Mouse (Mus musculus) CD4-positive, CD25-positive, alpha-beta regulatory T cell, adult 2 months (primary cell): Measurements from ENCODE around the gene C87436.

Experiments used
- DNase-seq: peaks from one replicate; pipeline ENCODE4 v3.0.0-alpha.2; 2012; ENCODE audit warnings: low read depth, low spot score

The C87436 gene

DNA sequence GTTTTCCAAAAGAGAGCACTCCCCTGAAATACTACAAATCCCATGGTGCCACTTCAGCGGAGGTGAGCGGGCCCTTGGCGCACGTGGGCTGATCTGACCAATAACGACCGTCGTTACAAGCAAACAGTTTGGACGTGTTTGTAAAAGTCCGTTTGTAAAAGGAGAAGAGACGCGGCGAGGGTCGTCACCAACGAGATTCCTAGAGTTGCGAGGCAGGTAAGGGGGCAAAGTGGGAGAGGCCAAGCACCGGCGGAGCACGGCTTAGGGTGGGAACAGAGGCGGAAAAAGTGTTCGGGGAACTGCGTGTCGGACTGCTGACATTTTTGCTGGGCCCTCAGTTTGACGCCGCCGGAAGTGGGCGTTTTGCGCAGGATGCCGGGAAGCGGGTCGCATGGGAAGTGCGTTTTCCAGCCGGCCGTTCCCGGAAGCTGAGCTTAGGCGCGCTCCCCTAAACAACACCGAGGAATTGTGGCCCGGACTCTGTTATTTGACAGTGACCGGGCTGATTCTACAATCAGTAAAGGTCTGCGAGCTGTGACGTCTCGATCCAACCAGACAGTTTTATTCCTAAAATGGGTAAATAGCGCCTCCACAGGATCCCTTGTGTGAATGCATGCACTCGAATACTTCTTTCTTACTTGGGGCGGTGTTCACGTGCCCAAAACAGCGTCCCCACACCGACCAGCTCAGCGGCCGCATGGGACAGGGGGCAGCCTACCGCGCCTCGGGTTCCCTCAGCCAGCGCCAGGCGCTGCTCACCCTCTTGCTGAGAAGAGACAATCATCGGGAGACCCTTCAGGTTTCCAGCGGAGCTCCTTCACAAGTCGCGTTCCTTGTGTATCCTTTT, at the start of gene C87436:
TSS of gene C87436 (plus strand) at position 103 of the 847 bp plus-strand sequence.
- DNase-seq, result peak; percentile 96

- DNase-seq, result no peak
Observed at GRCm38 (mm10) chr6:86388461-86388860, 49.7 kb upstream of the C87436 start.

- DNase-seq, result peak; percentile 50
Observed at GRCm38 (mm10) chr6:86391326-86391725, 46.8 kb upstream of the C87436 start.

DNA sequence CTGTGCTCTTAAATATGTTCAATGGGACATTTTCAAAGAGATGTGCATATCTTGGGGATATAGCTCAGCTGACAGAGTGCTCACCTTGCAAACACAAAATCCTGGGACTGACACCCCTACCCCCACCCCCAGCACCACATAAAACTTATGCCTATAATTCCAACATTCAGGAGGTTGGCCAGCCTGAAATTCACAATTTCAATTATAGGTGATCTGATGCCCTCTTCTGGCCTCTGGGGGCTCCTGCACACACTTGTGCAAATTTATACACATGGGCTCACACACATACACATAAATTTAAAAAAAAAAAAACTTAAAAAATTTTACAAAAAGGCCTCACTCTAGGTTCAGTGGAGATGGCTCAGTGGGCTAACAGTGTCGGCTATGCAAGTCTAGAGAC, 45.0 kb upstream of the C87436 start:
- no peak for DNase-seq

DNA sequence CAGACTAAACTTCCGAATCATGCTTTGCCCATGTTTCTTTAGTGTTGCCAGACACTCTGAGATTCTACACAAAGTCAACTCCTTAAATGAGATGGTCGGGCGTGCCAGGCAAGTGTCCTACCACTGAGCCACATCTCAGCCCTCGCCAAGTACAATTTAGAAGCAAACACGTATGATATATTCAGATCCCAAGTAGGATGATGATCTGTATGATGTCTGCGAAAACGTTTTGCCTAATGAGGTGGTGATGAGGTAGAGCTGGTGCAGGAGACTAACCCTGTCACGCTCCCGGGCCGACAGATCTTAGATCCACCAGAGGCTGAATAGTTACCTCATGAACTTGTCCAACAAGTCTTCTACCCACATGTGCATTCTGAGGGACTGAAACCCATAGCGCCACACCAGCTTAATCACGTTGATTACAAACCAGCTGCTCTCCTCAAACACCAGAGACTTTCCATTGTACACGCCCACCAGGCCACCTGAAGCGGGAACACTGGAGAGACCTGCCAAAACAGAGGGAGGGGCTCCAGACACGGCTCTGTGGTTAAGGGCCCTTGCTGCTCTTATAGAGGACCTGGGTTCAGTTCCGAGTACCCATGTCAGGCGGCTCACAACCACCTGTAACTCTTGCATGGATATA, 44.0 kb upstream of the C87436 start:
- no peak for DNase-seq

GRCm38 (mm10) chr6:86395021-86395420, 43.2 kb upstream of the C87436 start:
- DNase-seq, result no peak

GRCm38 (mm10) chr6:86395969-86396368, 42.2 kb upstream of the C87436 start:
- DNase-seq, result no peak

DNA sequence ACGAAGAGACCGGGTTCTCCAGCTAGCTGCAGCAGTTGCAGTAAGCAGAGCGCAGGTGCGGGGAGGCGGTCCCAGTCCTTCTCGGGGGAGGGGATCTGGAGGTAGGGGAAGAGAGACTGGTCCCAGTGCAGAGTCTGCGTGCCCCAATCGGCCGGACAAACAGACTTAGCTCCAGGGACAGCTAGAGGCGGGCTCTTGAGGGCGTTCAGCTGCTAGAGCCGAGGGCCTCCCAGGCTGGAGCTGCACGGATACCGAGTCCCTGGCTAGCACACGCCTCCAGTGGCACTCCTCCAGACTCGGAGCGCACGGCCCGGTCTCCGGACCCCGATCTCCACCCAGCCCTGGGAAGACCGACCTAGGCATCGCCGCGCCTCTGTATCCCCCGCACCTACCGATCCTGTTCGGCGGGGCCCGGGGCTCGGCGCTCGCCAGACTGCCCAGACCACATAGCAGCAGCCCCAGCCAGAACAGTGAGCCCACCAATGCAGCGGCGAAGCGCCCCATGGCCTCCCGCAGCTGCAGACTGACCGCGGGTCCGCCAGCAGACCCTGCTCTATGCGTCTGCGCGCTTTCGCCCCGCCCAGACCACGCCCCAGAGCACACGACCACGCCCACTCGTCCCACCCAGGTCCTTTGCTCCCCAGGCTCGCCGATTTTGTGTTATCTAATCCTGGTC, 41.5 kb upstream of the C87436 start, which contains the start of gene Pcyox1:
TSS of gene Pcyox1 (minus strand) at position 574 of the 676 bp plus-strand sequence.
- peak; percentile 89 for DNase-seq

GRCm38 (mm10) chr6:86397257-86397980, 40.8 kb upstream of the C87436 start:
- DNase-seq, result no peak

DNA sequence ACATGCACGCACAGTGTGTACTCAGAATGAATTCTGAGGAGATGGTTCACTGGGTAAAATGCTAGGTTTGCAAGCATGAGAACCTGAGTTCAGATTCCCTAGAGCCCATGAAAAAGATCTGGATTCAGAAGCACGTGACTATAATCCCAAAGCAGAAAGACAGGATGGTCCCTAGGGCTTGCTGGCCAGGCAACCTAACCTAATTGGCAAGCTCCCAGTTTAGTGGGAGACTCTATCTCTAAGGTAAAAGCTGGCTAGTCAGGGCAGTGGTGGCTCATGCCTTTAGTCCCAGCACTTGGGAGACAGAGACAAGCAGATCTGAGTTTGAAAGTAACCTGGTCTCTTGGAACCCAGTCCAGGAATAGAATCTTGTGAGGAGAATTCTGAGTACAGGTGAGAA, 39.2 kb upstream of the C87436 start:
- no peak for DNase-seq

GRCm38 (mm10) chr6:86399995-86400394, 38.2 kb upstream of the C87436 start:
- no peak for DNase-seq

DNA sequence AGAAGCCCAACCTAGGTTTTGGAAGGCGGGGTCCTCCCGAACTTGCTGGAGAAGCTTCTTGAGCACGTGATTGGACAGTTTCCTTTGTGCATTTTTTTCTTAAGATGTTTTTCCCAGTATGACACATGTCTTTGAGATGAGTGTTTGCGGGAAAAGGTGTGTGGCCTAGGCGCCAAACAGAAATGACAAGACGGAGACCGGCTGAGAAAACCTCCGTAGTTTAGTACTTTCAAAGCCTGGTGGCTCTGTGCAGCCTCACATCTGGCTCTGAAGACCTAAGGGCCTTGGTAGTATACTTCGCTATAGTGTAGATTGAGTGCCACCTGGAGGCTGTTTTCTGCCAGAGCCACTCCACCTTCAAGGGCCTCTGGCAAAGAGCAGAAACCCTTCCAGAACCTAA, 37.2 kb upstream of the C87436 start:
- peak; percentile 89 for DNase-seq

GRCm38 (mm10) chr6:86402681-86403607, 35.2 kb upstream of the C87436 start:
- no peak for DNase-seq

- DNase-seq, result peak; percentile 83
Observed at GRCm38 (mm10) chr6:86403728-86404099, 34.5 kb upstream of the C87436 start.

DNA sequence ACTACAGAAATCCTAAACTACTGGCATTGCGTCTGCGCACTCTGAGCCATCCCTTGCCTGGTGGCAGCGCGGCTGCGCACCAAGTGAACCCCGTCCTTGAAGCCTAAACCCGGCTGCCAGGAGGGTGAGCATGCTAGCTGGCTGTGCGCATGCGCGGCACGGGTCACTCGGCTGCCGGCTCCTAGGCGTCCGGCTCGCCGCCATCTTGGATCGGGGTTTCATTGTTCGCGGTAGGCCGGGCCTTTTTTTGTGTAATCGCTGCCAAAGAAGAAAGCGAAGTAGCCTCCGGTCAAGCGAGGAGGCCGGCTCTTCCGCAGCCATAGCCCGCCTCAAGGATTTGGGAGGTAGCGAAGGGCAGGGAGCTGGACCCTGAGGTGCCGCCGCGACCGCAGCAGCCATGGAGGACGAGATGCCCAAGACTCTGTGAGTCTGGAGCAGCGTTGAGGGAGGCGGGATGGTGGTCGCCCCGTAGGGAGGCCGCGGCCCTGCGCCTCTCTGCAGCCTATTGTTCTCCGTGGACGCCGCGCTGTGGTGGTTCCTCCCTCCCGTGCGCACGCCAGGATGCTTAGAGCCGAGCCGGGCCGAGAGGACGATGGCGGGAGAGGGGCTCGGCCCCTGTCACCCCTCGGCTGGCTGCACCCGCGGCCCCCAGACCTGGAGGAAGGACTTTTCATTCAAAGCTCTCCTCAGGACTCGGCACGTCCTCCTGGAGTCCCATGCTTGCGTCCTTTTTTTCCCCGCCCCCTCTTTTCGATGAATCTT, 33.9 kb upstream of the C87436 start, which contains the start of gene Tia1:
TSS of gene Tia1 (plus strand) at position 120 of the 762 bp plus-strand sequence.
- DNase-seq, result peak; percentile 99

DNA sequence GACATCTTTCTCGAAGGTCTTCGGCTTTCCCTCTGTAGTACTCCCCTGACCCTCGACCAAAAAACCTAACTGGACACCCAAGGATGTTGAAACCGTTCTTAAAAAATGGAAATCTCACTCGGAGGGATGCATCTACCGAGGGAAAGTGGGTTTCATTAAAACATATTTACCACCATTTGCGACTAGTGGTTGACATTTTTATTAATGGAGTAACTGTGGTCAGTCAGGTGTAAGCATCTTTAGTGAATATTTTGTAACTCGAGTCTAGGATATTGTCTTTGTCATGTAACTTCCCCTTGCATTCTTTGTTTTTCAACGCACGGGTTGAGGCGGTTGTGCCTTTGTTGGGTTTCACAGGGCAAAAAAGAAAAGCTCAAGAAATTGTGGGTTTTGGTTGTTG, 33.2 kb upstream of the C87436 start:
- peak; percentile 19 for DNase-seq

DNA sequence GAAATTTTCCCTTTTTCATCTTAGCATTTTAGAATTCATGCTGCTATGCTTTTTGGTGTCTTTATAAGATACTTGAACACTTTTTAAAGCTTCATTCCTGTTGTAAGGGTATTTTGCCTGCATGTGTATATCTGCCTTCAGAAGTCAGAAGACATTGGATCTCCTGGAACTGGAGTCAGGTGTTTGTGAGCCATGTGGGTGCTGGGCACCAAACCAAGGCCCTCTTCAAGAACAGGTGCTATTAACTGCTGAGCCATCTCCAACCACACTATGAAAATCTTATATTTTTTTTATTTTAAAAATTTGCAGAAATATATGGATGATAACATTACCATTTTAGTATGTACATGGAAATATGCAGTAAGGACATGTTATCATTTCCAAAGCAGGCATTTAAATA, 31.9 kb upstream of the C87436 start:
- no peak for DNase-seq

DNA sequence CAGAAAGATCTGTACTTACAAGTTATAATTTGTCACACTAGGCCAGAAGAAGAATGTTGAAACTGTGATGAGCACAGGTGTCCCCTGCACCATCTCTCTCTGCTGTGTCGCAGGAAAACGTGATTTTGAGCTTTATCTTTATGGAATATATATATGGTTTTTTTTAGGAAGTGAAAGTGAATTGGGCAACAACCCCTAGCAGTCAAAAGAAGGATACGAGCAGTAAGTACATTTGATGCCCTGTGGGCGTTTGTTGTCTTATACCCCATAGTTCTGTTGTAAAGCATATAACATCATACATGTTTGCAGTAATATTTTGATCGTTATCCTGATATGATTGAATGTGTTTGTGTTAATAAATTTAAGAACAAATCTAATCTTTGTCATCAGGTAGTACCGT, 19.5 kb upstream of the C87436 start:
- no peak for DNase-seq

- no peak for DNase-seq
Observed at GRCm38 (mm10) chr6:86419239-86419638, 18.9 kb upstream of the C87436 start.

- peak; percentile 66 for DNase-seq
Observed at GRCm38 (mm10) chr6:86420491-86420890, 17.7 kb upstream of the C87436 start.
